Mouse (Mus musculus) lung, adult 2 months (tissue): ENCODE data around the gene Uox.

ENCODE experiments used
- CTCF ChIP-seq: fragments of 200-500 bp; IDR thresholded peaks from 2 replicates; pipeline ENCODE4 v1.5.1; 2011; ENCODE audit warnings: mild to moderate bottlenecking, low read length, control low read depth; ENCODE audit not compliant: insufficient read depth
- POLR2A ChIP-seq: fragments of 200-500 bp; IDR thresholded peaks from 2 replicates; pipeline ENCODE4 v1.6.1; 2011; ENCODE audit warnings: low read depth, mild to moderate bottlenecking, control low read depth, low read length, borderline replicate concordance; ENCODE audit errors: extremely low read depth

GRCm38 (mm10) chr3:146659321-146659720, 89.1 kb downstream of the Uox start:
- TF ChIP-seq POLR2A = no peak
- TF ChIP-seq CTCF = no peak
